Mouse (Mus musculus): Measurements from ENCODE around the gene Slmap. TPM values are rescaled to one million over a fixed set of nuclear protein-coding genes. Genes with fewer than 3 reads are reported as not detected.

The Slmap gene
- total and polyA plus RNA-seq, 2 experiments, result 10.5 to 50.8 TPM

- WGBS, result 96% methylated on average over 5 of the region's 5 CpGs
- H3K27ac ChIP-seq (replicated peaks; ENCODE audit: insufficient read depth, low read depth, low read length), result no peak overlapping the region
- no peak for DNase-seq (ENCODE audit: extremely low read depth, low read depth, low spot score)
- H3K4me3 ChIP-seq (ENCODE audit: insufficient read depth, low read depth, low read length), result no peak overlapping the region
- TF ChIP-seq POLR2A (IDR thresholded peaks at IDR 0.05; ENCODE audit: extremely low read depth, insufficient read depth, low read length) (no peak), CTCF (IDR thresholded peaks at IDR 0.05; ENCODE audit: low read depth, low read length) (no peak)
- no peaks in the 10 kb centered on the region for H3K27me3 ChIP-seq (ENCODE audit: control insufficient read depth, insufficient read depth, low read length)
- peaks cover 3% of the 10 kb centered on the region; the same call in 1 of the 2 replicates for H3K79me2 ChIP-seq (ENCODE audit: control insufficient read depth, insufficient read depth, low read length)
- H3K36me3 ChIP-seq (ENCODE audit: control insufficient read depth, insufficient read depth, low read length), result peaks cover 10% of the 10 kb centered on the region
- H3K9ac ChIP-seq (ENCODE audit: low read depth, low read length), result no peak overlapping the region
- no peaks in the 10 kb centered on the region for H3K4me1 ChIP-seq (ENCODE audit: control insufficient read depth, insufficient read depth, low read length)
Measured at GRCm38 (mm10) chr14:26477738-26478137, 57.0 kb downstream of the Slmap start.

GRCm38 (mm10) chr14:26476391-26476790 is 58.3 kb downstream of the Slmap start:
- H3K9ac ChIP-seq (ENCODE audit: low read depth, low read length), result no peak overlapping the region
- H3K27ac ChIP-seq (replicated peaks; ENCODE audit: insufficient read depth, low read depth, low read length), result no peak overlapping the region
- H3K36me3 ChIP-seq (ENCODE audit: control insufficient read depth, insufficient read depth, low read length), result peaks cover 6% of the 10 kb centered on the region; the same call in 1 of the 2 replicates
- WGBS, result 97% methylated on average over 2 of the region's 2 CpGs
- peaks cover 3% of the 10 kb centered on the region; the same call in 1 of the 2 replicates for H3K79me2 ChIP-seq (ENCODE audit: control insufficient read depth, insufficient read depth, low read length)
- TF ChIP-seq POLR2A (IDR thresholded peaks at IDR 0.05; ENCODE audit: extremely low read depth, insufficient read depth, low read length) (no peak), CTCF (IDR thresholded peaks at IDR 0.05; ENCODE audit: low read depth, low read length) (no peak)
- no peaks in the 10 kb centered on the region for H3K4me1 ChIP-seq (ENCODE audit: control insufficient read depth, insufficient read depth, low read length)
- no peaks in the 10 kb centered on the region for H3K27me3 ChIP-seq (ENCODE audit: control insufficient read depth, insufficient read depth, low read length)
- no peak for DNase-seq (ENCODE audit: extremely low read depth, low read depth, low spot score)
- no peak overlapping the region for H3K4me3 ChIP-seq (ENCODE audit: insufficient read depth, low read depth, low read length)

DNA sequence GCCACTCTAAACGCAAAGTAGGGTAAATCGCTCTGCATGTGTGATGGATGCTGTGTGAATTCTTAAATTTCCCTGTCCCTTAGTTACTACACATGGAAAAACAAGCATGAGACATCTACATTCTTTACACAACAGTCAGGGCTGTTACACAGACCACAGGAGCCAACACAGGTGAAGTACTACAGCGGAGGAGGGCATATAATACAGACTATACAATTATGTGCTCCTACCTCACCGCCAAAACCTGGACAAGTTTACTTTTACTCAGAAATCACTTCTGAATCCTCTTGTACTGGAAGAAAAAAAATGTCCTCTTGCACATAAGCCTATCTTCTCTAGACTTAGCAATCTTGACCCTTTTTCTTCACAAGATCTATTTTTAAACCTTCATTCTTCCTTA is 66.8 kb downstream of the Slmap start:
- Histone ChIP-seq H3K9ac (ENCODE audit: low read depth, low read length) (no peak overlapping the region), H3K4me3 (ENCODE audit: insufficient read depth, low read depth, low read length) (no peak overlapping the region), H3K79me2 (ENCODE audit: control insufficient read depth, insufficient read depth, low read length) (no peaks in the 10 kb centered on the region; the same call in 1 of the 2 replicates), H3K4me1 (ENCODE audit: control insufficient read depth, insufficient read depth, low read length) (no peaks in the 10 kb centered on the region), H3K36me3 (ENCODE audit: control insufficient read depth, insufficient read depth, low read length) (peaks cover 13% of the 10 kb centered on the region), H3K27me3 (ENCODE audit: control insufficient read depth, insufficient read depth, low read length) (no peaks in the 10 kb centered on the region), H3K27ac (replicated peaks; ENCODE audit: insufficient read depth, low read depth, low read length) (no peak overlapping the region)
- TF ChIP-seq POLR2A (IDR thresholded peaks at IDR 0.05; ENCODE audit: extremely low read depth, insufficient read depth, low read length), result no peak
- no peak for TF ChIP-seq CTCF (IDR thresholded peaks at IDR 0.05; ENCODE audit: low read depth, low read length)
- 93% methylated on average over 4 of the region's 4 CpGs for WGBS
- DNase-seq (ENCODE audit: extremely low read depth, low read depth, low spot score), result no peak

- Histone ChIP-seq H3K79me2 (ENCODE audit: control insufficient read depth, insufficient read depth, low read length) (no peaks in the 10 kb centered on the region; the same call in 1 of the 2 replicates), H3K4me3 (ENCODE audit: insufficient read depth, low read depth, low read length) (no peak overlapping the region), H3K36me3 (ENCODE audit: control insufficient read depth, insufficient read depth, low read length) (peaks cover 23% of the 10 kb centered on the region), H3K4me1 (ENCODE audit: control insufficient read depth, insufficient read depth, low read length) (no peaks in the 10 kb centered on the region), H3K27me3 (ENCODE audit: control insufficient read depth, insufficient read depth, low read length) (no peaks in the 10 kb centered on the region), H3K9ac (ENCODE audit: low read depth, low read length) (no peak overlapping the region), H3K27ac (replicated peaks; ENCODE audit: insufficient read depth, low read depth, low read length) (no peak overlapping the region)
- no peak for DNase-seq (ENCODE audit: extremely low read depth, low read depth, low spot score)
- no peak for TF ChIP-seq POLR2A (IDR thresholded peaks at IDR 0.05; ENCODE audit: extremely low read depth, insufficient read depth, low read length)
- WGBS, result 88% methylated on average over 5 of the region's 5 CpGs
Measured at GRCm38 (mm10) chr14:26466544-26467125, 68.1 kb downstream of the Slmap start.

DNA sequence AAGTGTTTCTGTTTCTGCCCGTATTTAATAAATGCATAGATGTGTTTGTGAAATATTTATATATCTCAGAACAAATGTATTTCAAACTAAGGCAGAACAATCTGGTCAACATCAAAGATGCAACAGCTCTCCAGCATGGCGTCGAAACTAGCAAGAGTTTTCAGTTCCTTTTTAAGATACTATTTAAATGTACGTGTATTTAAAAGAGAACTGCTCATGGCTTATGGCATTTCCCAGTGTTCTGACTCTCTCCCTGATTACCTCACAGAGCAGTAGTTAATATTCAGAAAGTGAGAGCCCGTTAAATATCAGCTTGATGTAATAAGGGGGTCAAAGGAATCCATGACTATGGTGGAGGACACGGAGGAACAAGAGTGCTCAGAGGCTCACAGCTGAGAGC is 68.8 kb downstream of the Slmap start:
- H3K79me2 ChIP-seq (ENCODE audit: control insufficient read depth, insufficient read depth, low read length), result no peaks in the 10 kb centered on the region
- H3K27ac ChIP-seq (replicated peaks; ENCODE audit: insufficient read depth, low read depth, low read length), result no peak overlapping the region
- 91% methylated on average over 6 of the region's 6 CpGs for WGBS
- H3K9ac ChIP-seq (ENCODE audit: low read depth, low read length), result no peak overlapping the region
- DNase-seq (ENCODE audit: extremely low read depth, low read depth, low spot score), result no peak
- peaks cover 28% of the 10 kb centered on the region for H3K36me3 ChIP-seq (ENCODE audit: control insufficient read depth, insufficient read depth, low read length)
- no peaks in the 10 kb centered on the region for H3K4me1 ChIP-seq (ENCODE audit: control insufficient read depth, insufficient read depth, low read length)
- TF ChIP-seq POLR2A (IDR thresholded peaks at IDR 0.05; ENCODE audit: extremely low read depth, insufficient read depth, low read length), result no peak
- TF ChIP-seq CTCF (IDR thresholded peaks at IDR 0.05; ENCODE audit: low read depth, low read length), result no peak
- no peaks in the 10 kb centered on the region for H3K27me3 ChIP-seq (ENCODE audit: control insufficient read depth, insufficient read depth, low read length)
- no peak overlapping the region for H3K4me3 ChIP-seq (ENCODE audit: insufficient read depth, low read depth, low read length)

GRCm38 (mm10) chr14:26459516-26459915 is 75.2 kb downstream of the Slmap start:
- TF ChIP-seq CTCF (IDR thresholded peaks at IDR 0.05; ENCODE audit: low read depth, low read length) (peak; percentile 14; the same call in 1 of the 2 replicates), POLR2A (IDR thresholded peaks at IDR 0.05; ENCODE audit: extremely low read depth, insufficient read depth, low read length) (no peak)
- Histone ChIP-seq H3K27me3 (ENCODE audit: control insufficient read depth, insufficient read depth, low read length) (no peaks in the 10 kb centered on the region), H3K36me3 (ENCODE audit: control insufficient read depth, insufficient read depth, low read length) (peaks cover 40% of the 10 kb centered on the region), H3K4me3 (ENCODE audit: insufficient read depth, low read depth, low read length) (no peak overlapping the region), H3K79me2 (ENCODE audit: control insufficient read depth, insufficient read depth, low read length) (no peaks in the 10 kb centered on the region), H3K4me1 (ENCODE audit: control insufficient read depth, insufficient read depth, low read length) (no peaks in the 10 kb centered on the region), H3K9ac (ENCODE audit: low read depth, low read length) (no peak overlapping the region), H3K27ac (replicated peaks; ENCODE audit: insufficient read depth, low read depth, low read length) (no peak overlapping the region)
- DNase-seq (ENCODE audit: extremely low read depth, low read depth, low spot score), result no peak
